Mouse (Mus musculus) adrenal gland, postnatal 36 days (tissue): ENCODE measurements at regions not wholly inside any gene's neighbourhood (a gene's known extent, or its start where the extent isn't known, plus 50 kb on each side); places are given as distances from the start of the nearest gene placed in this dataset.

Experiments used
- DNase-seq, 2 experiments: peaks; one replicate each; pipeline ENCODE4 v3.0.0; 2021; ENCODE audit warnings: mixed read lengths in 1 of 2

GRCm38 (mm10) chr8:15734461-15734860, 688.6 kb upstream of the BB014433 start:
- DNase-seq = no peak

GRCm38 (mm10) chr8:15731324-15731723, 685.4 kb upstream of the BB014433 start:
- DNase-seq = no peak

- peak; percentile 66 to 78 for DNase-seq
Observed at GRCm38 (mm10) chr8:15729075-15729474, 683.2 kb upstream of the BB014433 start.

GRCm38 (mm10) chr8:15726310-15726709, 680.4 kb upstream of the BB014433 start:
- DNase-seq = no peak
